Mouse (Mus musculus) erythroblast, embryonic 14.5 days (primary cell): ENCODE measurements around the gene 1110008P14Rik.

Experiments
- GATA1 ChIP-seq: IDR thresholded peaks from 2 replicates; pipeline ENCODE4 v1.6.1; 2012; ENCODE audit warnings: low read length, inconsistent platforms, mixed read lengths
- TAL1 ChIP-seq: IDR thresholded peaks from 3 replicates; pipeline ENCODE4 v1.6.1; 2012; ENCODE audit warnings: low read length, inconsistent platforms, mixed read lengths

- TF ChIP-seq GATA1 (no peak), TAL1 (no peak)
These were observed 1.7 kb downstream of the 1110008P14Rik start for GRCm38 (mm10) chr2:32380001-32380500.
